Mouse (Mus musculus): ENCODE results near the gene Lipa. TPM values are rescaled to one million over a fixed set of nuclear protein-coding genes. Genes with fewer than 3 reads are reported as not detected.

Lipa gene
- 18.1 and 19.1 TPM in 2 replicates for polyA plus RNA-seq (2015; fragmentation: Nextera tagmentation; extraction: Ambion mirVana)

GRCm38 (mm10) chr19:34526941-34527682 is at the start of gene Lipa:
Gene Lipa (minus strand): TSS chr19:34527474.
- peak within 1 kb of the TSS; percentile 80 for H3K4me3 ChIP-seq (ENCODE audit: low read depth, low read length)
- no peaks in the 10 kb centered on the region for H3K36me3 ChIP-seq (ENCODE audit: control insufficient read depth, insufficient read depth, low read length)
- H3K27ac ChIP-seq (replicated peaks): peak within 1 kb of the TSS; percentile 77
- under 1% methylated on average over 28 of the region's 29 CpGs for WGBS
- DNase-seq (ENCODE audit: low spot score) (peak; percentile 95), ATAC-seq (ENCODE audit: low FRiP score, low TSS enrichment) (peak; percentile 100)
- H3K9me3 ChIP-seq (ENCODE audit: control insufficient read depth, low read length): no peaks in the 10 kb centered on the region
- peak within 1 kb of the TSS; percentile 80 for H3K9ac ChIP-seq (ENCODE audit: low read length)
- TF ChIP-seq EP300 (optimal IDR thresholded peaks at IDR 0.05) (no peak), CTCF (IDR thresholded peaks at IDR 0.05; ENCODE audit: low read depth) (no peak; the same call in 1 of the 2 replicates)
- peak within 1 kb of the TSS; percentile 96 for H3K4me2 ChIP-seq (replicated peaks; ENCODE audit: low read depth)
- no peaks in the 10 kb centered on the region for H3K27me3 ChIP-seq (ENCODE audit: control insufficient read depth, insufficient read depth, low read length)
- no peaks in the 10 kb centered on the region for H3K4me1 ChIP-seq (replicated peaks; ENCODE audit: control insufficient read depth, insufficient read depth)

GRCm38 (mm10) chr19:34573650-34574049 is 46.4 kb upstream of the Lipa start:
- Histone ChIP-seq H3K27ac (replicated peaks) (no peak overlapping the region), H3K9ac (ENCODE audit: low read length) (no peak overlapping the region), H3K36me3 (ENCODE audit: control insufficient read depth, insufficient read depth, low read length) (no peaks in the 10 kb centered on the region), H3K4me3 (ENCODE audit: low read depth, low read length) (no peak overlapping the region), H3K27me3 (ENCODE audit: control insufficient read depth, insufficient read depth, low read length) (no peaks in the 10 kb centered on the region), H3K4me1 (replicated peaks; ENCODE audit: control insufficient read depth, insufficient read depth) (no peaks in the 10 kb centered on the region), H3K9me3 (ENCODE audit: control insufficient read depth, low read length) (no peaks in the 10 kb centered on the region), H3K4me2 (replicated peaks; ENCODE audit: low read depth) (no peak overlapping the region)
- ATAC-seq (ENCODE audit: low FRiP score, low TSS enrichment) (no peak), DNase-seq (ENCODE audit: low spot score) (no peak)
- TF ChIP-seq CTCF (IDR thresholded peaks at IDR 0.05; ENCODE audit: low read depth): no peak
- TF ChIP-seq EP300 (optimal IDR thresholded peaks at IDR 0.05): no peak
- 94% methylated on average over 5 of the region's 5 CpGs for WGBS

- Histone ChIP-seq H3K4me3 (ENCODE audit: low read depth, low read length) (no peak overlapping the region), H3K36me3 (ENCODE audit: control insufficient read depth, insufficient read depth, low read length) (no peaks in the 10 kb centered on the region), H3K4me1 (replicated peaks; ENCODE audit: control insufficient read depth, insufficient read depth) (no peaks in the 10 kb centered on the region), H3K27ac (replicated peaks) (no peak overlapping the region), H3K27me3 (ENCODE audit: control insufficient read depth, insufficient read depth, low read length) (no peaks in the 10 kb centered on the region), H3K4me2 (replicated peaks; ENCODE audit: low read depth) (no peak overlapping the region), H3K9ac (ENCODE audit: low read length) (no peak overlapping the region), H3K9me3 (ENCODE audit: control insufficient read depth, low read length) (no peaks in the 10 kb centered on the region)
- ATAC-seq (ENCODE audit: low FRiP score, low TSS enrichment) (no peak), DNase-seq (ENCODE audit: low spot score) (no peak)
- 95% methylated on average over 1 of the region's 1 CpGs for WGBS
- TF ChIP-seq CTCF (IDR thresholded peaks at IDR 0.05; ENCODE audit: low read depth) (no peak), EP300 (optimal IDR thresholded peaks at IDR 0.05) (no peak)
Observed at GRCm38 (mm10) chr19:34571080-34571479, 43.8 kb upstream of the Lipa start.

- no peak for ATAC-seq (ENCODE audit: low FRiP score, low TSS enrichment)
Observed at GRCm38 (mm10) chr19:34569896-34570476, 42.7 kb upstream of the Lipa start.

GRCm38 (mm10) chr19:34568988-34569895 is 42.0 kb upstream of the Lipa start:
- H3K4me3 ChIP-seq (ENCODE audit: low read depth, low read length): no peak overlapping the region
- WGBS: 51% methylated on average over 7 of the region's 7 CpGs
- H3K27me3 ChIP-seq (ENCODE audit: control insufficient read depth, insufficient read depth, low read length): no peaks in the 10 kb centered on the region
- DNase-seq (ENCODE audit: low spot score): no peak
- no peak overlapping the region for H3K27ac ChIP-seq (replicated peaks)
- no peaks in the 10 kb centered on the region for H3K9me3 ChIP-seq (ENCODE audit: control insufficient read depth, low read length)
- no peak overlapping the region for H3K9ac ChIP-seq (ENCODE audit: low read length)
- ATAC-seq (ENCODE audit: low FRiP score, low TSS enrichment): no peak
- H3K36me3 ChIP-seq (ENCODE audit: control insufficient read depth, insufficient read depth, low read length): no peaks in the 10 kb centered on the region
- no peaks in the 10 kb centered on the region for H3K4me1 ChIP-seq (replicated peaks; ENCODE audit: control insufficient read depth, insufficient read depth)
- no peak for TF ChIP-seq EP300 (optimal IDR thresholded peaks at IDR 0.05)
- TF ChIP-seq CTCF (IDR thresholded peaks at IDR 0.05; ENCODE audit: low read depth): no peak
- H3K4me2 ChIP-seq (replicated peaks; ENCODE audit: low read depth): no peak overlapping the region

More at GRCm38 (mm10) chr19:34569896-34570476, 42.7 kb upstream of the Lipa start:
- no peaks in the 10 kb centered on the region for H3K9me3 ChIP-seq (ENCODE audit: control insufficient read depth, low read length)
- no peaks in the 10 kb centered on the region for H3K27me3 ChIP-seq (ENCODE audit: control insufficient read depth, insufficient read depth, low read length)
- no peak for DNase-seq (ENCODE audit: low spot score)
- H3K4me3 ChIP-seq (ENCODE audit: low read depth, low read length): no peak overlapping the region
- H3K27ac ChIP-seq (replicated peaks): no peak overlapping the region
- H3K36me3 ChIP-seq (ENCODE audit: control insufficient read depth, insufficient read depth, low read length): no peaks in the 10 kb centered on the region
- no peak overlapping the region for H3K4me2 ChIP-seq (replicated peaks; ENCODE audit: low read depth)
- H3K9ac ChIP-seq (ENCODE audit: low read length): no peak overlapping the region
- WGBS: 76% methylated on average over 4 of the region's 4 CpGs
- H3K4me1 ChIP-seq (replicated peaks; ENCODE audit: control insufficient read depth, insufficient read depth): no peaks in the 10 kb centered on the region
- no peak for TF ChIP-seq EP300 (optimal IDR thresholded peaks at IDR 0.05)
- no peak for TF ChIP-seq CTCF (IDR thresholded peaks at IDR 0.05; ENCODE audit: low read depth)

Measured in stomach, postnatal 0 days (tissue).